ENCODE assay signal across 1 mouse cellular context in the genomic region with DNA sequence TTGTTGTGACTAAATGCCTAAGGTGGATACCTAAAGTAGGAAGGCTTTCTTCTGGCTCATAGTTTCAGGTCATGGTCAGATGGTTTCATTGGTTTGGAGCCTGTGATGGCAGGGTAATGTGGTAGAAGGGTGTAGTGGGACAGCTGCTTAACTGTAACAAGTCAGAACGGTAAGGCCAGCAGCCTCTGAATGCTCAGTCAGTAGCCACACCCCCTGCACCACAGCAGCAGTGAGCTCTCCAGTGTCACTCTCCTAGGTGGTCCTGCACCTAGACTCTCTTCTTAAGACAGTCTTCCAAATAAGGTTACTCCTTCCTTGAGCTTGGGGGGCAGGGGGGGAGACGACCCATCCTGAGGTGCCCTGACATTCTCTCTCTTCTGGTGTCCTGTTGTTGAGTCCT.
TF ChIP-seq lines count a peak whose summit lies in the region.

No protein-coding gene starts in this region.

TF ChIP-seq in myocyte, 11 proteins besides CTCF, POLR2A, EP300 and RAD21:
- no peak for TF ChIP-seq E2F4 (IDR thresholded peaks at IDR 0.05; ENCODE audit: insufficient read depth)
- no peak for TF ChIP-seq REST (IDR thresholded peaks at IDR 0.05; ENCODE audit: insufficient read depth, insufficient read length)
- TF ChIP-seq MYOD1 (IDR thresholded peaks at IDR 0.05; ENCODE audit: control insufficient read depth in 1 of 3, insufficient read length in 2 of 3, low read depth in 2 of 3), result peak in 1 of 3 experiments; percentile 19
- peak in 2 of 3 experiments; percentile 17 to 20 for TF ChIP-seq MYOG (IDR thresholded peaks at IDR 0.05; ENCODE audit: control insufficient read depth in 1 of 3, insufficient read depth in 1 of 3, insufficient read length in 2 of 3, low read depth in 2 of 3)
- no peak for TF ChIP-seq TCF3 (IDR thresholded peaks at IDR 0.05; ENCODE audit: insufficient read length, low read depth)
- no peak for TF ChIP-seq USF1 (IDR thresholded peaks at IDR 0.05; ENCODE audit: low read depth)
- no peak for TF ChIP-seq TCF12 (IDR thresholded peaks at IDR 0.05; ENCODE audit: insufficient read depth, poor library complexity, severe bottlenecking)
- no peak for TF ChIP-seq SRF (IDR thresholded peaks at IDR 0.05; ENCODE audit: control insufficient read depth, insufficient read length, low read depth)
- no peak for TF ChIP-seq CEBPB (IDR thresholded peaks at IDR 0.05; ENCODE audit: insufficient read depth, poor library complexity, severe bottlenecking)
- no peak for TF ChIP-seq POLR2AphosphoS2 (IDR thresholded peaks at IDR 0.05; ENCODE audit: insufficient read length, low read depth)
- TF ChIP-seq MAX (IDR thresholded peaks at IDR 0.05; ENCODE audit: low read depth), result no peak
